Mouse (Mus musculus) mesoderm, embryonic 11.5 days (tissue): Measurements from ENCODE around the gene Epb41l1.

Source experiments
- DNase-seq: peaks from one replicate; pipeline ENCODE4 v3.0.0-alpha.2; 2012; ENCODE audit warnings: low read depth, low spot score

Epb41l1 gene

DNA sequence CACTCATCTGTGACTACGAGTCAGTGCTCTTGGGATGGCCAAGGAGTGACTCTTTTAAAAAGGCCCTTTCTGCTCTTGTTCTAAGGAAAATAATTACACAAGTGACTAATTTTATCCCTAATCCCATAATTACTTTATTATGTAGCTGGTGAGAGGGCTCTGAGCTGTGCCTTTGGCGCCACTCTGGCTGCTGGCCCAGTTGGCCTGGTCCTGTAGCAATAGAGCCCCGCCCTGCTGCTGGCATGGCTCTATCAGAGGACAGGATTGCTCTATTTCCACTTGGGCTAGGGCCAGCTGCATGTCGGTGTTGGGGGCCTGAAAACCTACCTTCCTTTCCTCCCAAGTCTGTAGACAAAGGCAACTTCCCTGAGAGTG is 36.6 kb downstream of the Epb41l1 start:
- no peak for DNase-seq

DNA sequence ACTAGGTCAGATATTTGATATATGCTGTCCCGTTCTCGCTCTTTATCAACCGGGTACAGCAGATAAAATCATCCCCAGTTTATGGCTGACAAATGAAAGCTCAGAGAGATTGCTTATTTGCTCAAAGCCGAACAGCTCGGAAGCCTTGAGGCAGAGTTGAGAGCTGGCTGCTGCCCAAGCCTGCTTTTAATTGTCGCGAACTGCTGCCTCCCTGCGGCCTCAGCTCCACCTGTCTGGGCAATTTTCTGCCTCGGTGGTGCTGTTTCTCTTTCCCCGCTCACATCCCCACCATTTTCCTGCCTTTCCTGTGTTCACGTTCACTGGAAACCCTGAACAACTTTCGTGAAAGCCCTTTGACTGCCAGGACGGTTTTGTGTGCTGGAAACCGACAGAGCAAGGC is 39.8 kb downstream of the Epb41l1 start:
- no peak for DNase-seq

DNA sequence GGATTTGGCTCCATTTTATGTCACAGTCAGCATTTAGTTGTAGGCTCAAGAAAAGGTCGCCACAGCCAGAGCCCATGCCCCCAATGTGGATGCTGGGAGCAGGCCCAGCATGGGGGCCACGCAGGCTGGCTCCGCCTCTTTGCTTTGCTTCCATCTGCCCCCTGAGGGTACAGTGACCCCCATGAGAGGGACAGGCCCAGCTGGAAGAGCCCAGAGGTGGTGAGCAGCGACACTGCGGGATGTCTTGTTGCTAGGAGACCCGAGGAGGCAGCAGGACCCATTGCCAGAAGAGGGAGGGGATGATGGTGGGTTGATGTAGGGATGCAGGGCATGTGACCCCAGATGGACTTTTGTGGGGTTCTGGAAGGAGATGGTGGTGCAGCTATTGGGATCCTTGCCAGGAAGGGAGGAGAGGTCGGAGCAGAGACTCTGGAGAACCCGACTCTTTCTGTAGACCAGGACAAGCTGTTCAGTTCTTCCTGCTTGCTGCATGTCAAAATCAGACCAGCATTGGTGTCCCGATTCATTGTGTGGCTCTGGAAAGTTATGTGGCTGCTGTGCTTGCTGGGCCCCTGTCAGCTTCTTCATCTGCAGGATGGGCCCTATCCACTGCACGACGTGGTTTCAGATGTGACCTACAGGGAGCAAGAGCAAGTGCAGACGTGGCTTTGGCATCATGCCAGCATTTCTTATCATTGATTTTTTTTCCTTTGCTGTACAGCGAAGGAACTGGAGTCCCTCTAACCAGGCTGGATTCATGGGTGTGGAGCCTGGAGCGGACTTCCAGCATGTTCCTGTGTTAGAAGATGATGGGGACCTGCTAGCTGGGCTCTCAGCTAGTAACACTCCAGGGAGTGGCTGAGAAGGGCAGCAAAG is 41.7 kb downstream of the Epb41l1 start:
- DNase-seq = no peak

DNA sequence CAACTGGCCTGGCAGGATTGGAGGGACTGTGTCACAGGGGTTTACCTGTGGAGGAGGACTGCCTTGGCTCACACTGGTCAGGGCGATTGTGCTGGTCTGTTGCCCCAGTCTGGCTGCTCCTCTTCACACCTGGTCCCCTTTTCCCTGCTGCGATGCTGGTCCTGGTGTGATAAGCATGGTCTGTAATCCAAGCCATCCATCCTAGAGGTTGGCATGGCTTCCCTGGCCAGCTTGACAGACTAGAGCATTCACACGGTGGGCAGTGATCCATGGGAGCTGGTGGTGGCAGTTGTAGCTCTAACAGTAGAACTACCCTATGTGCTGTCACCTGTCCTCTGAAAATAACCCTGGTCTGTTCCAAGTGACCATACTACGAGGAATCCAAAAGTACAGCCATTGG is 43.7 kb downstream of the Epb41l1 start:
- no peak for DNase-seq

DNA sequence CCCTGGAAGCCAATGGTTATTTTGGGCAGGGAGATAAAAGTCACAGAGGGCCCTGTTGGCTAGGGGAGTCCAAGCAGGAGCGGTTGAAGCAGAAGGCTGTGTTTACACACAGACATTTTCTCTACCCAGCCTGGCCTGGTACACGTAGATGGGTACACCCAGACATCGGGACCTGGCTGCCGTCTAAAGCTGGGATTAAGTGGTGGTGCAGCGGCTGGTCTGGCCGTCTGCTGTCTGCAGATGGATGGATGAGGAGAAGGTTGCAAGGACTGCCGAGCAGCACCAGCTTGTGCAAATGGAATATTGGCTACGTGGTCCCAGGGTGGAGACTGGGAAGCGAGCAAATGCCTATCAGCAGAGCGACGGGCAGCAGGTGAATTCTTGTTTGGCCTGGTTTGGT is 46.8 kb downstream of the Epb41l1 start:
- no peak for DNase-seq

DNA sequence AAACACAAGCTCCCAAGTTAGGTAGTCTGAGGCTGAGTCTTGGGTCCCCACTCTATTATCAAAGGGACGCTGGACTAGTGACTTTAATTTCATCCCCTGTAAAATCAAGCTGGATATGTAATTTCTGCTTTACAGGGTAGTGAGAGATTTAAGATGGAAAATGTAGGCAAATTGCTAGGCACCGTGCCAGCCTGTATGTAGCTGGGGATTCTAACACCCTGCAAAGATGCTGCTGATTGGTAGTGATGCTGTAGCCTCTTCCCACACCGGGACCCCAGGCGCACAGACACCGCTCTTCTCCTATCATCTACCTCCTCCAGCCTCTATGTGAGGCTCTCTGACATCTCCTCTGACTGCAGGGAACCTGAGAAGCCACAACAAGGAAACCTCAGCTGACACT is 48.2 kb downstream of the Epb41l1 start:
- DNase-seq = no peak

DNA sequence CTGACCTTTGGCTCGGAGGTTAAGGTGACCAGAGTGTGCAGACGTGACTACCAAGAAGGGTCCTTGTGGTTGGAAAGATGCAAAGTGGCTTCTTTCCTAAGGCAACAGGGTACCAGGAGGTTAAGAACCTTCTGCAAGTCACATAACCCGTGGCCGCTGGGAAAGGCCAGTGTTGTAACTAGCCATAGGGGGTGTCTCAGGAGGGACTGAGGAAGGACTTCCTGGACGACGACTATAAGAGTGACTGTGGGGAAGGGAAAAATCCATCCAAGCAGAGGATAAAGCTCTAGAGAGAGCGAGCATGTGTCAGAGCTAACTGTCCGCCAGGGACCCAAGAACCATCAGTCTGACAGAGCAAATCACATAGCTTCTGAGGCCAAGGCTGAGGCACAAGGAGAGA is 48.8 kb downstream of the Epb41l1 start:
- DNase-seq = no peak

DNA sequence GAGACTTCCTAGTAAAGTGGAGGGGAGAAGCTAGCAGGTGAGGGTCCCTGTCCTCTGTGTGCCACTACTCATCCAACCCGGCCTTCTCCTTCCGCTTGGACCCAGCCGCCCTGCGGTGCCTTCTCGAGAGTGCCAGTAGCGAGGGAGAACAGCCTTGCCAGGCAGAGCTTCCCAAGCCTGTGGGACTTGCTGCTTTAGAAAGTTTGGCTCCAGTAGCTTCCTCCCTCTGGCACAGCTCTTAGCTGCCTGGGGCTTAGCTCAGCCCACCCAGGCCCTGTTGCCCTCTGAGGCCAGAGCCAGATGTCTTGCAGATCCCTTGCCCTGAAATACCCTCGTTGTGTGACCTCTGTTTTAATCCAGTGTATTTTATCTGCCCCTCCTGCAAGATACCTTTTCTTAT is 50.2 kb downstream of the Epb41l1 start:
- DNase-seq = no peak

DNA sequence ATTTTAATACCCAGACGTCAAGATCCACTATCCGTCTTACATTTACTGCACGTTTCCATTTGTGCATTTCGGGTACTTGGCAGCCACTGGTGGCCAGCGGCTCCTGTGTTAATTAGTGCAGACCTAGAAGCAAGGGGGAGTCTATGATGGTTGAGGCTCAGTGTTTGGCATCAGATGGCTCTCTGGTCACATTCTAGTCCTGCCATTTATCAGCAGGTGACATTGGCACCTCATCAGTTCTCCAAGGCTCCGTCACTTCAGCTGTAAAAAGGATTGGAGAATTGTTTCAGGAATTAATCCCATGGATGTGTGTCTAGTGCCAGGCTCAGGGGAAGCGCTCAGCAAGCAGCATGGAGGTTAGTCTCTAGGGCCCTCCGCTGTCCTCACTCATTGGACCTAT is 51.6 kb downstream of the Epb41l1 start:
- DNase-seq = no peak

DNA sequence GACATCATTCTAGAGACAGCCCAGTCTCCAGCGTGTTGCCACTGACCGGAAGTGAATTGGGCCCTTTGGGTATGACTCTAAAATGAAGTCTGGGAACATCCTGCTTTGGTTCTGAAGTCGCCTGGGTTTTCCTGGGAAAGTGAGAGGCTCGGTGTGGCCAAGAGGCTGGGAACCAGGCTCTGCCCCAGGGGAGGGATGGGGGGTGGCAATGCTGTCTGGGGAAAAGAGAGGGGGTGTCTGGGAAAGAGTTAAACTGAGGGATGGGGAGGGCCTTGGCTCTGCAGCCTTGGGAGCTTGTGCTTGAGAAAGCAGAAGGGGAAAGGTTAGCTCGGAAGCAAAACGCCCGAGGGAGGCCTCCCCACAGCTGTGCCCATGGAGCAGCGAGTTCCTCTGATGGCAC is 53.0 kb downstream of the Epb41l1 start:
- DNase-seq = no peak

DNA sequence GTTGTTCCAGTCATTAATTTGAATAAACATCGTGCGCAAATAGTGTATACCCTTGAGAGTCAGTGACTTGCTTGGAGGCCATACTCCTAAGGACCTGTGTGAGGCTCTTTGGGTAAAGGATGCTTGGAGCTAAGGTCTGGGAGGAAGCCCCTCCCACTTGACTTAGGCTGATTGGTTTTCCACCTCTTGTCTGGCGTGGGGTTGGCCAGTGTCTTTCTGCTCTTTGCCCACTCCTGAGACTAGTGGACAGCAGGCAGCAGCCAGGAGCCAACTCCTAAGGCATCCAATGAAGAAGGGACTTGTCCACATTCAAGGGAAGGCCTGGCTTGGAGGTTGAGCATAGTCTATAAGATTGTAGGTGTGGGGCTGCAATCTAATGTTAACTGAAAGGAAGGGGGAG is 53.4 kb downstream of the Epb41l1 start:
- DNase-seq = no peak

DNA sequence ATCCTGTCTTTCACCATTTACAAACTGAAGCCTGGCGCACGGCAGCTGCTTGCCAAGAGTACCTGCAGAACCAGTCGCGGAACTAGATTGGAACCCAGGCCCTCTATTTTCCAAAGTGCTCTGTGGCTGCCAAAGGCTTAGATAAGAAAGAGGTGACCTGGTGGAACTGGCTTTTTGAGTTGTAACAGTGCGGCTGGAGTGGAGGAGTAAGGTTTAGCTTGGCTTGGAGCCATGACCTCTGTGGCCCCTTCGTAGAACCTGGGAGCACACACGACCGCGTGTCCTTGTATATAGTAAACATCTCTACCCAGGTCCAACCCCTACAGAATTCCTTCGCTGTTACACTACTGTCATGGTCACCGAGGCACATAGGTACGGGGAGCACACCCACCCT is 54.2 kb downstream of the Epb41l1 start:
- no peak for DNase-seq

DNA sequence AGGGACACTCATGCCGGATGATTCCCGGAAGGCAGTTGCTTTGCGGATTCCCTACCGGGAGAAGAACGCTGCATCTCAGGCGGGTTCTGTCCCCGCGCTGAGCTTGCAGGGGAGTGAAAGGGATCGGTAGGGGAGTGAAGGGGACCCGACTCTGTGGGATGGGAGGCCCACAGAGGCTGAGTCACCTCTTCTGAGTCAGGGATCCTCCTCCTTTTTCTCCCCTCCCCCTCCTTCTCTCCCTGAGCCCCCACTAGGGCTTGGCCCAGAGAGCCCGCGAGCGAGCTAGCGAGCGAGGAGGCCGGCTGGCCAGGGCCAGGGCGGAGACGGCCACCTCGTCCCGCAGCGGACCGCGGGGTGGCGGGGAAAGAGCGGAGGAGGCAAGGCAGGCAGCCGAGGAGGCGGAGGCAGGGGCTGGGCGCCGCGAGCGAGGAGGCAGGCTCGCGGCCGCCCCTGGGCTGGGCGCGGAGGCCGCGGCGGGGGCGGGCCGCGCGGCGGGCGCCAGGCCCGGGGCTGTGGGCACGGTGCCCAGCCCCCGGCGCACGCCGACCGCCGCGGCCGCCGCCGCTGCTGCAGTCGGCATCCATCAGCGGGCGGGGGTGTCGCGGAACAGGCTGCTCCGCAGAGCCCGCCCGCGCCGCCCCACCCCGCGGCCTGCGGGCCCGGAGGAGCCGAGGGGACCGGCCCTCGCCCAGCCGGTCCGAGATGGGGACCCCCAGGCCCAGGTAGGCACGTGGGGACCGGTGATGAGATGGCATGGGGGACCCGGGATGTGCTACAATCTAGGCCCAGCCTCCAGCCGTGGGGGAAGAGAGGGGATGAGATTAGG is 54.8 kb downstream of the Epb41l1 start:
- DNase-seq = peak; percentile 88

DNA sequence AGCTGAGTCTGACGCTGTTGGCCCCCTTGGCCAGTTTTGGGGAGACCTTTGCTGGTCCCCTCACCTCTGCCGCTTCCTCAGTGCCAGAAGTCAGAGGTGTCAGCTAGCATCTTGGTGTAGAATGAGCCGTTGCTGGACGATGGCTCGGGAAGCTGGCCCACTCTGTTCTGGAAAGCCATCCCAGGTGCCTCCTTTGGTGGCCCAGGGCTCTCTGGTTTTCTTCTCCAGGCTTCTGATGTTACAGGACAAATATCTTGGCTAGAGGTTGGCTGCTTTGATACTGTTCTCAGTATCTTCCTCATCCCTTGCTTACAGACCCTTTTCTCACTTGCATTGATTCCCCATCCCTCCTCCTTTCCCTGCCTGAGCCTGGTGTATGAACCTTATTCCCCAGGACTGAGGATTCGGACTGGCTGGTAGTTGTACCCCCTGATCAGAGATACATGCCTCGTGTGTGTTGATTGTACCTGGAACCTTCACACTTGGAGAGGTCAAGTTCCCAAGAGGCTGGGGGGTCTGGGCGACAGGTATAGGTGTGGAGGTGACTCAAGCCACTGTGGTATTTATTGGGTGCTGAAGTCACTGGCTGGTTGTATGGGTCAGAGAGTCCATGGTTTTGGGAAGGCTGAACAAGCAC is 55.5 kb downstream of the Epb41l1 start:
- no peak for DNase-seq

DNA sequence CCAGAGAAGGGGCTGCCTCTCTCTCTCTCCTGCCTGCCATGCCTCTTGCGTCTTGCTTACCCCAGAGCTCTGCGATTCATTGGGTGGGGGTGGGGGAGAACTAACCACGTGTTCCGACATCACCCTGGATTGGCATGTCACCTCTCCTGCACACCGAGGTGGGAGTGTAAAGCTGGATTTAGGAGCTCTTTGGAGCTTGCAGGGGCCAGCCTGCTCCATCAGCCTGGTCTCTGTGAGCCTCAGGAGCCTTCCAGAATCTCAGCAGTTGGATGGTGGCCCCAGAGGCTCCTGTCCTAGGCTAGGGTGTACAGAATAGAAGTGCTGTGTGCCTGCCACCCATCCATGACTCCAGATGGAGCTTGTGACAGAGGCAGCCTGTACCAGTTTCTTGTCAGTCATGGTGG is 56.0 kb downstream of the Epb41l1 start:
- no peak for DNase-seq

DNA sequence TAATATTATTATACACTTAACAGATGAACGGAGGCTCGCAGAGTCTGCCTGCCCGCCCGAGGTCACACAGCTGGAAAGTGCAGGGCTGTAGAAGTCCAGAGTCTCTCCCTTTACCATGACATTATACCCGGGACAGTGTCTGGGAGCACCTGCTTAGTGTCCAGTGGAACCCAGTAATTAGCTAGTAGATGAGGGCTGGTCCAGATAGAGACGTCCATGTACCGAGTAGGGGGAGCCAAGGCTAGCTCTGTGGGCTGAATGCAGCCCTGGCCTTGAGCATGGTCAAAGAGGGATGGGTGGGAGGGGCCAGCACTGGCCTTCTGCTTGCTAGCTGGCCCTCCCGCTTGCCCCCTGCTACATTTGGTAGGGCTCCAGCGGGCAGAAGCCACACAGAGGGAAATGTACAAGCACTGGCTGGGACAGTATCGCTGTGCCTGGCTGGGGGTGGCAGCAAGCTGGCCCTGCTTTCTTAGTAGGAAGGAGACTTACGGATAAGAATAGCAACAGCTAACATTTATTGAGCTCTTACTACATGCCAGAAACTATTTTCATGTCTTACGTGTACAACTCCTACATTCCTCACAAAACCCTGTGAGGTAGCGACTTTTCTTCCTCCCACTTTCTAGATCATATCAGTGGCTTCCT is 57.5 kb downstream of the Epb41l1 start:
- no peak for DNase-seq

DNA sequence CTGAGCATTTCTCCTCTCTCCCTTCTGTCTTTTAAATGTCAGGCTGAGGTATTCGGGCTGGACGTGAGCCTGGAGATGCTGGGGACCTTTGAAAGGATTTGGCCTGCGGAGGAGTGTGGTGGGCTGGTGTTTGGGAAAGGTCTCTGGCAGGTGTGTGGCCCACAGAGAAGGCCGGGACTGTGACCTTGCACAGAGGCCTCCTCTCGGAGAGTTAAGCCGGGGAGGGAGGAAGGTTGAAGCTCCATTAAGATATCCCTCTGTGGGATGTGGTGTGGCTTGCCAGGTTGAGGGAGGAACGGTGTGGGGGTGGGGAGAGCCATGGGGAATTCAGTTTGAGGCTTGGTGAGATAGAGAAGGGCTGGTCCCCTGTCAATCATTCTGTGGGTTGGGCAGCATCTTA is 59.1 kb downstream of the Epb41l1 start:
- DNase-seq = no peak

DNA sequence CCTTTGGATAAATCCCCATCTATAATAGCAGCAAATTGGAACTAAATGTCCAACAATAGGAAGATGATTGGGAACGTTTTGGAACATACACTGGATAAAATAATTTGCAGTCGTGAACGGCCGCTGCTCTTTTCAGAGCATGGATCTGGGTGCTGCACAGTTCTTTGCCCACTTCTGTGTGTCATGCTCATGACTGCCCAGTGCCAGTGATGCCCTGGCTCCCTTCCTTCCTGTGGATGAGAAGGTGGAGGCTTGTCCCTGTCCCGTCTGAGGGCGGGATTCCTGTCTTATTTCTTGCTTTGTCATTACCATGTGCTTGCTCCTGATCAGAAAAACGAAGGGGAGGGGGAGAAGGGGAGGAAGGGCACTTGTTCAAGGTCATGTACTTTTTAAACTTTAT is 59.6 kb downstream of the Epb41l1 start:
- no peak for DNase-seq

DNA sequence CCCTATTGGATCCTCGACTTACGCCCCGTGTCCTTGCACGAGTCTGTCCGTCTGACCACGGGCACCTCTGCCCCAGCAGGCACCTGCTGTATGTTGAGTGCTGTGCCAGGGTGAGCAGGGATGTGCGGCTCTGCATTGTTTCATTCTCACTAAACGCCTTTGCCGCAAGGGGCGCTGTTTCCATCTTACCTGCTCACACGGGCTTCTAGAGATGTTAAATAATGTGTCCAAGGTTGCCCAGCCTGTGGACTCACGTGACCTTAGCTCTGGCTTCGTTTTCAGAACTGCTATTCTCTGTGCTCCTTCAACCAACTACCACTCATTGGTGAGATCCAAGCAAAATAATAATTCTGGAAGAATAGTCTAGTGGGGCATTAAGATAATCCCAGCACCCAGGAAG is 61.6 kb downstream of the Epb41l1 start:
- peak; percentile 41 for DNase-seq

DNA sequence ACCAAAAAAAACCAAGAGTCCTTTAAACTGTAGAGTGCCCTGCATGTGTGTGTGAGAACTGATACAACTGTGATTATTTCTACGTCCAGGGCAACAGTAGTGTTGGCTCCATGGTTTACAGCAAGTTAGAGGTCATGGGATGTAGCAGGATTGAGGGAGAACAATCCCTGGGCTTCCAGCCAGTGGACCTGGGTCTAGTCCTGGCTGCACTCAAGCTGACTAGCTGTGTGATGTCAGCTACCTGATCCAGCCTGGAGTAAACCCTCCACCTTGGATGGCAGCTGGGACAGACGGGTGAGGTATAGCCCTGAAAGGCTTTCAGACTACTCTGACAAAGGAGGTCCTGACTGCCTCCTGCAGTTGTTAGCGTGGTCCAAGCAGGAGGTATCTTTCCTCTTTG is 62.1 kb downstream of the Epb41l1 start:
- DNase-seq = no peak

DNA sequence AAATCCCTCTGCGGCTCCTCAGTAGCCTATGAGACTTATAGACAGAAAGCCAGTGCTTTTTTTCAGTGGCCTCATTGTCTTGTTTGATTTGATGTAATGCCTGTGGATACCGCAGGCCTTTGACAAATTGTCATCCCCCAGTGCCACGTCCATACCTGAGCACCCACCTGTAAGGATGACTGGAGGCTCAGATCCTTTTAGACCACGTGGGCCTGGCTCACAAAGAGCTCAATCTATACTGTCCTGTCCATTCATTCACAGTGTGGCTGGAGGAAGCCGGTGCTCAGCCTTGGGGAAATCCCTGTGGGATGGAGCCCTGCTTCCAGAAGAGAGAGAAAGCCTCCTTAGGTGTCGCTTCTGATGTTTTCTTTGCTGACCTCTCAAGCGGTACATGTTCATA is 62.5 kb downstream of the Epb41l1 start:
- DNase-seq = no peak

DNA sequence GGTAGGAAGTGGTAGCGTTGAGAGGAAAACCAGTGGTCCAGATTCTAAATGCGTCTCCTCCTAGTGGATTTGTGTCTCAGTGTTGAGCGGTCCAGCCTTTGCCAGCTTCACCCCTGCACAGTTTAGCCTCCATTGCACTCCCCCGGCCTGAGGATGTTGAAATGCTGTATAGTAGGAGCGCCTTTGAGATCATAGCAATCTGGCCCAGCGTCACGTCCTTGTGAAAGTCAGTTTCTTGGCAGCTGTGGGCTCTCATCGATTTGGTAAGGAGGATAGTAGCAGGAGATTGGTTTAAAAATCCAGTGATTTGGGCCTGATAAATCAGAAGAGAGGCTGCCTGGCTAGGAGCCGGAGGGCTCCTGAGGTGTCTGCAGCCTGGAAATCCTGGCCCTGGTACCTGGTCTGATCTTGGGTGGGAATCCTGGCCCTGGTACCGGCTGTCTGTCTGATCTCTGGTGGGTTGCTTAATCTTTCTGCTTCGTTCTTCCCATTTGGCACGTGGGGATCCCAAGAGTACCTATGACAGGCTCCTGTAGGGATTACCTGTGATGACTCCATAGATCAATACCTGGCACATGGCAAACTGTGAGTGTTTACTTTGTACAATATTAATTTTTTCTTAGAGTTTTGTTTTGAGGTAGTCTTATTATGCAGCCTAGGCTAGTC is 65.5 kb downstream of the Epb41l1 start:
- DNase-seq = no peak
